In genomic region chr7:6874448-6874847, GRCm38 (mm10) we compare ENCODE assay signal across 11 mouse cellular contexts.
A peak's percentile ranks its signal among the peaks of the same experiment; 100 is the strongest.
DNase-seq lines count a peak whose midpoint lies in the region; ATAC-seq and TF ChIP-seq lines count a peak whose summit lies in the region.
"Had no signal": no experiment of that assay in that cellular context is flagged by ENCODE, and none has a peak within 500 bp of the region (broad histone marks: within the 10 kb centered on the region; RNA-seq: fewer than 3 reads in every experiment).

No protein-coding gene starts in this region.

- H3K36me3 ChIP-seq in hindbrain, embryonic 12.5 days: no peaks in the 10 kb centered on the region
- H3K36me3 ChIP-seq in midbrain, embryonic 12.5 days: no peaks in the 10 kb centered on the region
- no peaks in the 10 kb centered on the region for H3K36me3 ChIP-seq in lung, postnatal 0 days (ENCODE audit: insufficient read depth, low read length)
- H3K36me3 ChIP-seq: G1E had no signal

- H3K4me1 ChIP-seq in hindbrain, embryonic 12.5 days: 0 out of 2 replicates have a peak, but pooled peaks cover 12% of the 10 kb centered on the region
- H3K4me1 ChIP-seq in midbrain, embryonic 12.5 days: peaks cover 12% of the 10 kb centered on the region; the same call in 1 of the 2 replicates
- no peaks in the 10 kb centered on the region for H3K4me1 ChIP-seq in lung, postnatal 0 days (ENCODE audit: insufficient read depth, low read depth, low read length)

- DNase-seq in testis, postnatal 14 days (ENCODE audit: low spot score): peak; percentile 6
- DNase-seq in testis, postnatal 10 days (ENCODE audit: low spot score): no peak
- peak; percentile 64 for DNase-seq in telencephalon, adult 2 months (ENCODE audit: low read depth, low spot score)
- no peak for DNase-seq in spleen, adult 12 weeks (ENCODE audit: low spot score)
- DNase-seq in lung, postnatal 0 days (ENCODE audit: low spot score): no peak
- DNase-seq in urinary bladder, postnatal 4 days (ENCODE audit: low spot score in 2 of 2): no peak

- TF ChIP-seq CTCF in lung, postnatal 0 days (IDR thresholded peaks at IDR 0.05): no peak

- 54% methylated on average over 19 of the region's 19 CpGs for WGBS in hindbrain, embryonic 12.5 days
- 39% methylated on average over 19 of the region's 19 CpGs for WGBS in midbrain, embryonic 12.5 days
- 71% methylated on average over 19 of the region's 19 CpGs for WGBS in lung, postnatal 0 days

- no peaks in the 10 kb centered on the region for H3K9me3 ChIP-seq in hindbrain, embryonic 12.5 days (replicated peaks)
- H3K9me3 ChIP-seq in midbrain, embryonic 12.5 days: no peaks in the 10 kb centered on the region
- no peaks in the 10 kb centered on the region for H3K9me3 ChIP-seq in lung, postnatal 0 days (ENCODE audit: low read length)
- H3K9me3 ChIP-seq: G1E had no signal

- H3K4me2 ChIP-seq in hindbrain, embryonic 12.5 days (replicated peaks): no peak overlapping the region
- H3K4me2 ChIP-seq in midbrain, embryonic 12.5 days (replicated peaks): peak overlapping the region; percentile 25; the same call in 1 of the 2 replicates
- no peak overlapping the region for H3K4me2 ChIP-seq in lung, postnatal 0 days (replicated peaks; ENCODE audit: low read depth, low read length)
- H3K4me2 ChIP-seq: liver, embryonic 11.5 days had no signal

- H3K9ac ChIP-seq in hindbrain, embryonic 12.5 days: no peak overlapping the region
- H3K9ac ChIP-seq in midbrain, embryonic 12.5 days (replicated peaks): no peak overlapping the region
- H3K9ac ChIP-seq in lung, postnatal 0 days (replicated peaks; ENCODE audit: low read depth): no peak overlapping the region

- ATAC-seq in hindbrain, embryonic 12.5 days (ENCODE audit: low FRiP score): peak; percentile 77
- ATAC-seq in midbrain, embryonic 12.5 days (ENCODE audit: low FRiP score, low read depth): peak; percentile 86
- ATAC-seq in lung, postnatal 0 days: no peak

- no peak for TF ChIP-seq EP300 in lung, postnatal 0 days (IDR thresholded peaks at IDR 0.05)

- H3K4me3 ChIP-seq in hindbrain, embryonic 12.5 days: no peak overlapping the region
- H3K4me3 ChIP-seq in midbrain, embryonic 12.5 days: no peak overlapping the region
- no peak overlapping the region for H3K4me3 ChIP-seq in lung, postnatal 0 days (ENCODE audit: low read depth, low read length)

- H3K27me3 ChIP-seq in hindbrain, embryonic 12.5 days: no peaks in the 10 kb centered on the region
- no peaks in the 10 kb centered on the region for H3K27me3 ChIP-seq in midbrain, embryonic 12.5 days
- no peaks in the 10 kb centered on the region for H3K27me3 ChIP-seq in lung, postnatal 0 days (replicated peaks; ENCODE audit: insufficient read depth, low read length)

- H3K27ac ChIP-seq in hindbrain, embryonic 12.5 days: peak overlapping the region; percentile 64
- H3K27ac ChIP-seq in midbrain, embryonic 12.5 days (replicated peaks): peak overlapping the region; percentile 61
- no peak overlapping the region for H3K27ac ChIP-seq in lung, postnatal 0 days (ENCODE audit: low read length)
- H3K27ac ChIP-seq: stomach, postnatal 0 days had no signal

Comparison
In these comparisons a context has a peak if more than half of its experiments do, and no peak if none do; other contexts are left out.
1. DNase-seq: peak in testis, postnatal 14 days (single experiment) and telencephalon, adult 2 months (single experiment); none in testis, postnatal 10 days (single experiment), spleen, adult 12 weeks (single experiment), lung, postnatal 0 days (single experiment) and urinary bladder, postnatal 4 days (0 of 2).